Mouse (Mus musculus) forebrain, embryonic 12.5 days (tissue): ENCODE results near the gene Prdm10. TPM values are rescaled to one million over a fixed set of nuclear protein-coding genes. Genes with fewer than 3 reads are reported as not detected.

Experiments used
- ATAC-seq: fragments of 200-750 bp; cut with Nextera tagmentation; 2 replicates; pipeline ENCODE4 v1.8.0; 2017; ENCODE audit warnings: moderate TSS enrichment; ENCODE audit not compliant: low FRiP score
- H3K27ac ChIP-seq: fragments of 300-500 bp; sonication (generic); 2 replicates; pipeline ENCODE4 v1.5.1; 2016; ENCODE audit warnings: mild to moderate bottlenecking
- H3K27me3 ChIP-seq: fragments of 300-500 bp; sonication (generic); 2 replicates; pipeline ENCODE4 v1.6.1; 2016; ENCODE audit warnings: mild to moderate bottlenecking
- H3K36me3 ChIP-seq: fragments of 300-500 bp; sonication (generic); replicated peaks from 2 replicates; pipeline ENCODE4 v1.6.1; 2016; ENCODE audit warnings: mild to moderate bottlenecking
- H3K4me1 ChIP-seq: fragments of 300-500 bp; sonication (generic); 2 replicates; pipeline ENCODE4 v1.6.1; 2016
- H3K4me2 ChIP-seq: fragments of 300-500 bp; sonication (generic); 2 replicates; pipeline ENCODE4 v1.6.1; 2016; ENCODE audit warnings: mild to moderate bottlenecking, moderate library complexity
- H3K4me3 ChIP-seq: fragments of 300-500 bp; sonication (generic); replicated peaks from 2 replicates; pipeline ENCODE4 v1.5.1; 2016; ENCODE audit warnings: mild to moderate bottlenecking
- H3K9ac ChIP-seq: fragments of 300-500 bp; sonication (generic); 2 replicates; pipeline ENCODE4 v1.6.1; 2016; ENCODE audit warnings: mild to moderate bottlenecking
- H3K9me3 ChIP-seq: fragments of 300-500 bp; sonication (generic); 2 replicates; pipeline ENCODE4 v1.6.1; 2016
- WGBS: fragments of 180-500 bp; shearing (Covaris S2); methylation state at CpG from one replicate; pipeline ENCODE4 v1.1.7; 2016; 5-methylcytosine and 5-hydroxymethylcytosine counted together
- polyA plus RNA-seq: library from polyadenylated mRNA; unstranded; fragments of >200 nt; fragmentation: Nextera tagmentation; extraction: Ambion mirVana; gene quantifications from 2 replicates; pipeline ENCODE4 v1.2.1, GENCODE M21; 2016

Prdm10 gene
- polyA plus RNA-seq, 1 experiment from 2014 or later: 10.7 TPM

- no peaks in the 10 kb centered on the region for H3K27me3 ChIP-seq
- peaks cover 27% of the 10 kb centered on the region for H3K36me3 ChIP-seq
- H3K9ac ChIP-seq: peak overlapping the region; percentile 92; the same call in 1 of the 2 replicates
- H3K9me3 ChIP-seq: no peaks in the 10 kb centered on the region
- H3K4me3 ChIP-seq: peak overlapping the region; percentile 90; the same call in 1 of the 2 replicates
- peak overlapping the region; percentile 80 for H3K4me2 ChIP-seq
- no peak for ATAC-seq
- WGBS: 92% methylated on average over 5 of the region's 5 CpGs
- H3K4me1 ChIP-seq: peaks cover 15% of the 10 kb centered on the region
- H3K27ac ChIP-seq: no peak overlapping the region
These were observed 106.9 kb downstream of the Prdm10 start for GRCm38 (mm10) chr9:31387206-31387605.

GRCm38 (mm10) chr9:31400441-31400840, 120.1 kb downstream of the Prdm10 start:
- H3K27ac ChIP-seq: no peak overlapping the region
- no peak for ATAC-seq
- H3K4me2 ChIP-seq: no peak overlapping the region
- no peaks in the 10 kb centered on the region for H3K9me3 ChIP-seq
- H3K36me3 ChIP-seq: peaks cover 98% of the 10 kb centered on the region
- no peaks in the 10 kb centered on the region for H3K27me3 ChIP-seq
- 61% methylated on average over 4 of the region's 4 CpGs for WGBS
- H3K4me3 ChIP-seq: no peak overlapping the region
- H3K9ac ChIP-seq: no peak overlapping the region
- H3K4me1 ChIP-seq: no peaks in the 10 kb centered on the region

- H3K4me2 ChIP-seq: no peak overlapping the region
- H3K27me3 ChIP-seq: no peaks in the 10 kb centered on the region
- H3K9me3 ChIP-seq: no peaks in the 10 kb centered on the region
- no peak overlapping the region for H3K4me3 ChIP-seq
- no peak for ATAC-seq
- H3K36me3 ChIP-seq: peaks cover 90% of the 10 kb centered on the region
- no peaks in the 10 kb centered on the region for H3K4me1 ChIP-seq
- 93% methylated on average over 2 of the region's 2 CpGs for WGBS
- H3K27ac ChIP-seq: no peak overlapping the region
- no peak overlapping the region for H3K9ac ChIP-seq
These were observed 124.0 kb downstream of the Prdm10 start for GRCm38 (mm10) chr9:31404311-31404710.

- no peak for ATAC-seq
- H3K9me3 ChIP-seq: no peaks in the 10 kb centered on the region
- no peaks in the 10 kb centered on the region for H3K4me1 ChIP-seq
- H3K9ac ChIP-seq: no peak overlapping the region
- no peaks in the 10 kb centered on the region for H3K27me3 ChIP-seq
- no peak overlapping the region for H3K4me2 ChIP-seq
- no peak overlapping the region for H3K27ac ChIP-seq
- WGBS: 64% methylated on average over 6 of the region's 6 CpGs
- peaks cover 90% of the 10 kb centered on the region for H3K36me3 ChIP-seq
- no peak overlapping the region for H3K4me3 ChIP-seq
These were observed 124.9 kb downstream of the Prdm10 start for GRCm38 (mm10) chr9:31405217-31405616.

- H3K9me3 ChIP-seq: no peaks in the 10 kb centered on the region
- H3K27me3 ChIP-seq: no peaks in the 10 kb centered on the region
- no peak overlapping the region for H3K4me3 ChIP-seq
- H3K4me2 ChIP-seq: no peak overlapping the region
- no peaks in the 10 kb centered on the region for H3K4me1 ChIP-seq
- H3K9ac ChIP-seq: no peak overlapping the region
- peaks cover 91% of the 10 kb centered on the region for H3K36me3 ChIP-seq
- no peak overlapping the region for H3K27ac ChIP-seq
- WGBS: 97% methylated on average over 4 of the region's 4 CpGs
- ATAC-seq: no peak
These were observed 131.8 kb downstream of the Prdm10 start for GRCm38 (mm10) chr9:31412165-31412564.

GRCm38 (mm10) chr9:31418821-31419220, 138.5 kb downstream of the Prdm10 start:
- H3K4me1 ChIP-seq: no peaks in the 10 kb centered on the region
- peaks cover 89% of the 10 kb centered on the region for H3K36me3 ChIP-seq
- H3K4me2 ChIP-seq: no peak overlapping the region
- H3K4me3 ChIP-seq: no peak overlapping the region
- no peak for ATAC-seq
- H3K27me3 ChIP-seq: no peaks in the 10 kb centered on the region
- no peak overlapping the region for H3K9ac ChIP-seq
- H3K9me3 ChIP-seq: no peaks in the 10 kb centered on the region
- no peak overlapping the region for H3K27ac ChIP-seq
- 90% methylated on average over 1 of the region's 1 CpGs for WGBS

- H3K4me1 ChIP-seq: no peaks in the 10 kb centered on the region
- H3K4me3 ChIP-seq: no peak overlapping the region
- no peak overlapping the region for H3K27ac ChIP-seq
- ATAC-seq: no peak
- peaks cover 63% of the 10 kb centered on the region for H3K36me3 ChIP-seq
- no peaks in the 10 kb centered on the region for H3K27me3 ChIP-seq
- H3K9ac ChIP-seq: no peak overlapping the region
- H3K4me2 ChIP-seq: no peak overlapping the region
- no peaks in the 10 kb centered on the region for H3K9me3 ChIP-seq
- 92% methylated on average over 5 of the region's 5 CpGs for WGBS
These were observed 141.8 kb downstream of the Prdm10 start for GRCm38 (mm10) chr9:31422143-31422542.

GRCm38 (mm10) chr9:31428971-31429370, 148.6 kb downstream of the Prdm10 start:
- Histone ChIP-seq H3K27ac (no peak overlapping the region), H3K9ac (no peak overlapping the region), H3K36me3 (peaks cover 2% of the 10 kb centered on the region; the same call in 1 of the 2 replicates), H3K4me2 (no peak overlapping the region), H3K27me3 (no peaks in the 10 kb centered on the region), H3K4me3 (no peak overlapping the region), H3K9me3 (no peaks in the 10 kb centered on the region), H3K4me1 (no peaks in the 10 kb centered on the region)
- ATAC-seq: no peak
- WGBS: 87% methylated on average over 7 of the region's 7 CpGs

GRCm38 (mm10) chr9:31430011-31430410, 149.7 kb downstream of the Prdm10 start:
- Histone ChIP-seq H3K27ac (no peak overlapping the region), H3K9me3 (no peaks in the 10 kb centered on the region), H3K4me2 (no peak overlapping the region), H3K4me3 (no peak overlapping the region), H3K36me3 (no peaks in the 10 kb centered on the region), H3K27me3 (no peaks in the 10 kb centered on the region), H3K9ac (no peak overlapping the region), H3K4me1 (no peaks in the 10 kb centered on the region)
- 74% methylated on average over 9 of the region's 9 CpGs for WGBS
- no peak for ATAC-seq

Other genes with a start within 250 kb of the Prdm10 start
- gene Zbtb44, start 249.9 kb upstream of the Prdm10 start, polyA plus RNA-seq: 6.0 and 6.1 TPM in 2 replicates
- gene St14, start 148.7 kb upstream of the Prdm10 start, polyA plus RNA-seq: 2.1 and 2.5 TPM in 2 replicates
- gene Aplp2, start 68.7 kb upstream of the Prdm10 start, polyA plus RNA-seq: 213 and 223 TPM in 2 replicates
- gene Nfrkb, start 105.7 kb downstream of the Prdm10 start, polyA plus RNA-seq: 30.7 and 32.4 TPM in 2 replicates
- 0.18 TPM in 1 of 2 replicates, not detected in the other for gene Tmem45b, start 183.9 kb downstream of the Prdm10 start, polyA plus RNA-seq